Mouse (Mus musculus) small intestine, adult 2 months (tissue): Measurements from ENCODE around the gene Tefm. TPM values are rescaled to one million over a fixed set of nuclear protein-coding genes. Genes with fewer than 3 reads are reported as not detected.

Experiments used
- H3K27ac ChIP-seq: fragments of 200-500 bp; 2 replicates; pipeline ENCODE4 v1.5.1; 2012; ENCODE audit warnings: low read depth, low read length, control low read depth, inconsistent platforms; ENCODE audit not compliant: insufficient read depth
- H3K27me3 ChIP-seq: fragments of 200-500 bp; 2 replicates; pipeline ENCODE4 v1.6.1; 2012; ENCODE audit warnings: mild to moderate bottlenecking, moderate library complexity, low read length, inconsistent platforms; ENCODE audit not compliant: control insufficient read depth, insufficient read depth
- H3K36me3 ChIP-seq: fragments of 200-500 bp; 2 replicates; pipeline ENCODE4 v1.6.1; 2012; ENCODE audit warnings: mild to moderate bottlenecking, low read length, control low read depth, inconsistent platforms; ENCODE audit not compliant: control insufficient read depth, insufficient read depth
- H3K4me1 ChIP-seq: fragments of 200-500 bp; 2 replicates; pipeline ENCODE4 v1.6.1; 2012; ENCODE audit warnings: low read length, inconsistent platforms, mixed read lengths; ENCODE audit not compliant: control insufficient read depth, insufficient read depth, insufficient read length
- H3K4me3 ChIP-seq: fragments of 200-500 bp; 2 replicates; pipeline ENCODE4 v1.5.1; 2012; ENCODE audit warnings: low read depth, mild to moderate bottlenecking, control low read depth, inconsistent platforms, low read length, moderate library complexity
- CTCF ChIP-seq: fragments of 200-500 bp; IDR thresholded peaks from 2 replicates; pipeline ENCODE4 v1.5.1; 2012; ENCODE audit warnings: low read depth, mild to moderate bottlenecking, control low read depth, inconsistent platforms, low read length, moderate library complexity, mixed read lengths; ENCODE audit not compliant: insufficient replicate concordance, insufficient read length; ENCODE audit errors: extremely low read depth
- POLR2A ChIP-seq: fragments of 200-500 bp; IDR thresholded peaks from 2 replicates; pipeline ENCODE4 v1.6.1; 2012; ENCODE audit warnings: low read depth, mild to moderate bottlenecking, control low read depth, inconsistent platforms, low read length, moderate library complexity
- WGBS: fragments of 180-500 bp; shearing (Covaris S2); methylation state at CpG from one replicate; pipeline ENCODE4 v1.1.7; 2018; 5-methylcytosine and 5-hydroxymethylcytosine counted together
- polyA plus RNA-seq: library from polyadenylated mRNA; depleted of rRNA; stranded (reverse); fragments of >200 nt; gene quantifications from 2 replicates; pipeline ENCODE4 v1.2.3, GENCODE M21; 2012

Gene Tefm
- polyA plus RNA-seq, 1 experiment: 0.60 TPM

- no peak for TF ChIP-seq CTCF
- TF ChIP-seq POLR2A: no peak
- Histone ChIP-seq H3K36me3 (peaks cover 36% of the 10 kb centered on the region), H3K4me3 (no peak overlapping the region), H3K27me3 (no peaks in the 10 kb centered on the region), H3K4me1 (peaks cover 26% of the 10 kb centered on the region), H3K27ac (no peak overlapping the region)
- 74% methylated on average over 3 of the region's 3 CpGs for WGBS
These were observed 27.7 kb upstream of the Tefm start for GRCm38 (mm10) chr11:80169629-80170028.

- H3K4me3 ChIP-seq: no peak overlapping the region
- H3K36me3 ChIP-seq: peaks cover 38% of the 10 kb centered on the region
- H3K27me3 ChIP-seq: no peaks in the 10 kb centered on the region
- 41% methylated on average over 4 of the region's 4 CpGs for WGBS
- H3K4me1 ChIP-seq: peaks cover 21% of the 10 kb centered on the region
- TF ChIP-seq POLR2A (no peak), CTCF (no peak)
- peak overlapping the region; percentile 87 for H3K27ac ChIP-seq
These were observed 26.8 kb upstream of the Tefm start for GRCm38 (mm10) chr11:80168611-80169249.

- H3K4me3 ChIP-seq: no peak overlapping the region
- 73% methylated on average over 9 of the region's 9 CpGs for WGBS
- no peak for TF ChIP-seq CTCF
- TF ChIP-seq POLR2A: no peak
- H3K27me3 ChIP-seq: no peaks in the 10 kb centered on the region
- H3K4me1 ChIP-seq: peaks cover 21% of the 10 kb centered on the region
- peak overlapping the region; percentile 74 for H3K27ac ChIP-seq
- peaks cover 41% of the 10 kb centered on the region for H3K36me3 ChIP-seq
These were observed 26.1 kb upstream of the Tefm start for GRCm38 (mm10) chr11:80168121-80168520.

GRCm38 (mm10) chr11:80164224-80164623 lies 22.2 kb upstream of the Tefm start:
- Histone ChIP-seq H3K4me1 (peaks cover 11% of the 10 kb centered on the region), H3K27me3 (no peaks in the 10 kb centered on the region), H3K36me3 (peaks cover 46% of the 10 kb centered on the region), H3K27ac (no peak overlapping the region), H3K4me3 (no peak overlapping the region)
- TF ChIP-seq CTCF (no peak), POLR2A (no peak)
- 80% methylated on average over 2 of the region's 2 CpGs for WGBS

GRCm38 (mm10) chr11:80163362-80164116 lies 21.6 kb upstream of the Tefm start:
- peaks cover 43% of the 10 kb centered on the region for H3K36me3 ChIP-seq
- 81% methylated on average over 7 of the region's 7 CpGs for WGBS
- H3K27ac ChIP-seq: no peak overlapping the region
- no peaks in the 10 kb centered on the region for H3K27me3 ChIP-seq
- no peak for TF ChIP-seq CTCF
- no peak for TF ChIP-seq POLR2A
- no peak overlapping the region for H3K4me3 ChIP-seq
- H3K4me1 ChIP-seq: peaks cover 11% of the 10 kb centered on the region; the same call in 1 of the 2 replicates

- TF ChIP-seq CTCF (no peak), POLR2A (no peak)
- Histone ChIP-seq H3K36me3 (peaks cover 30% of the 10 kb centered on the region), H3K27me3 (no peaks in the 10 kb centered on the region), H3K27ac (no peak overlapping the region), H3K4me3 (no peak overlapping the region), H3K4me1 (peaks cover 11% of the 10 kb centered on the region; the same call in 1 of the 2 replicates)
- WGBS: 78% methylated on average over 4 of the region's 4 CpGs
These were observed 19.1 kb upstream of the Tefm start for GRCm38 (mm10) chr11:80161041-80161440.

- WGBS: 25% methylated on average over 7 of the region's 7 CpGs
- Histone ChIP-seq H3K4me3 (no peak overlapping the region), H3K27me3 (no peaks in the 10 kb centered on the region), H3K27ac (peak overlapping the region; percentile 74), H3K4me1 (peaks cover 14% of the 10 kb centered on the region), H3K36me3 (peaks cover 17% of the 10 kb centered on the region)
- TF ChIP-seq POLR2A: no peak
- no peak for TF ChIP-seq CTCF
These were observed 17.0 kb upstream of the Tefm start for GRCm38 (mm10) chr11:80159018-80159417.
